Mouse (Mus musculus) right cerebral cortex, postnatal 14 days (tissue): ENCODE results near the gene Camsap1.

Source experiments
- DNase-seq: peaks from one replicate; pipeline ENCODE4 v3.0.0; 2022

Camsap1 gene

GRCm38 (mm10) chr2:25878516-25878915 lies 104.6 kb downstream of the Camsap1 start:
- DNase-seq: no peak

- DNase-seq: peak; percentile 45
These were observed 105.3 kb downstream of the Camsap1 start for GRCm38 (mm10) chr2:25877736-25878268.

DNA sequence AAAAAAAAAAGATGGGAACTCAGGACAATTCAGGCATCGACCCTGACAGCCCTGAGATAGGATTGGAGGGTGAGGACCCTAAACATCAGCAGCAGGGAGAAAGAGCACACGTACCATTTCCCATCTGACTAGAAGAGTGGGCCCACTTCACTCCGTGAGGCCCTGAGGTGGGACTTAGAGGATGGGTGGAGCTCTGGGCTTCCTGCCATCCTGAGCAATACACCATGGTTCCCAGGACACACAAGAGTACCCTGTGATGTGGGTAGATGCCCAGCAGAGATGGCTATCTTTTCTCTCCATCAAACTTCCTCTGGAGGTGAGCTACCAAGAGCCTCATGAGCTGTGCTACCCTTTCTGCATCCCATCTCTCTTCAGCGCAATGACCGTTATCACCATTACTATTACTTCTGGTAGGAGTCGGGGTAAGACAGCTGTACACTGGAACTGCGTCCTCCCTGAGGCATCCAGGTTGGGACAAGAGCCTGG lies 105.8 kb downstream of the Camsap1 start:
- DNase-seq: no peak
